Mouse (Mus musculus): ENCODE results near the gene Osbpl2.

Osbpl2 gene

GRCm38 (mm10) chr2:180104659-180105377 is 14.3 kb upstream of the Osbpl2 start:
- no peak for DNase-seq (ENCODE audit: low read depth in 1 of 2, low spot score in 2 of 2)

DNA sequence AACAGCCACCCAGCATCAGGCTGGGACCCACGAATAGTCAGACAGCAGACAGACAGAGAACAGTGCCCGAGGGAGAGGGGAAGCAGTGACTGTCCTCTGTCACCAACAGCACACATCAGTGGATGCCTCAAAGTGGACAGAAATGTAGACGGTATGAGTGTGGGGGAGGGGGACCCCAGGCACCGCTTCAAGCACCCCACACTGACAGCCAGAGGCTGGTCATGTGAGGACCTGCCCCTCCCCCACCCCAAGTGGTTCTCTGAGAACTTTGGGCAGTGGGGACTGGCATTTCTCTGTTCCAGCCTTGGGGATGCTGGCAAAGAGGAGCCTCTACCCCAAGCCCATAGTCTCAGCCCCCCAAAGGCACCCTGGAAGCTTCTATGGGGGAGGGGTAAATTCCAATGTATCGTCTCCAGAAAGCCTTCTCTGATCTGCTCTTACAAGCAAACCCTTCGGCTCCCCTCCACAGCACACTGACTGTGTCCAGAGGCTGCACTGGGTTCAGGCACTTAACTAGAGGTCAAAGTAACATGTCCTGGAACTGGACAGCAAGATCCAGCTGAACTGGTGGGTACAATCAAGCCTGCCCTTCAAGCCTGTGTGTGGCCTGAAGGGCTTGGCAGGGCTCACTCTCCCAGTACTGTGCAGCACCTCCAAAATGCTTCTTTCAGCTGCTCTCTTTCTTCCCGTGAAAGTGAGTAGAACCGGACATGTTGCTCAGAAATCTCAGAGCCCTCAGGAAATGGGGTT is 13.5 kb upstream of the Osbpl2 start:
- no peak for DNase-seq (ENCODE audit: low read depth in 1 of 2, low spot score in 2 of 2)

GRCm38 (mm10) chr2:180107081-180107480 is 12.0 kb upstream of the Osbpl2 start:
- no peak for DNase-seq (ENCODE audit: low read depth in 1 of 2, low spot score in 2 of 2)

DNA sequence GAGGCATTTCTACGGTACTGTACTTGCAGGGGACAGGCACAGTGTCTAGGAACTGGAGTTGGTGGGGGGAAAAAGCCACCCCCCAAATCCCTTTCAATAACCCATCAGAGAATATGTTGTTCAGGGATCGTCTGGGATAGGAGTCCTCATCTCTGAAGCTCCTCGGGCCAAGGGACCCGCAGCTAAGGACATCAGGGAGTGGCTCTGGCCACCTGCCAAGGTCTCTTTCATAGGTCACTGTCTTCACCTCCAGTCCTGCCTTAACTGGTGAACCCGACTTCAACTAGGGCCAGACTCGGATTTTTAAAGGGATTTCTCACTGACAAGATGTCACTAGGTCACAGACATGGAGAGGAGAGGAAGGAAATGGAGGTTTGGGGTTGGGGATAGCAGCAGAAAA is 10.8 kb upstream of the Osbpl2 start:
- DNase-seq (ENCODE audit: low read depth in 1 of 2, low spot score in 2 of 2): no peak

GRCm38 (mm10) chr2:180113909-180114890 is 4.9 kb upstream of the Osbpl2 start:
- no peak for DNase-seq (ENCODE audit: low read depth in 1 of 2, low spot score in 2 of 2)

- no peak for DNase-seq (ENCODE audit: low read depth in 1 of 2, low spot score in 2 of 2)
Measured at GRCm38 (mm10) chr2:180115279-180115678, 3.8 kb upstream of the Osbpl2 start.

DNA sequence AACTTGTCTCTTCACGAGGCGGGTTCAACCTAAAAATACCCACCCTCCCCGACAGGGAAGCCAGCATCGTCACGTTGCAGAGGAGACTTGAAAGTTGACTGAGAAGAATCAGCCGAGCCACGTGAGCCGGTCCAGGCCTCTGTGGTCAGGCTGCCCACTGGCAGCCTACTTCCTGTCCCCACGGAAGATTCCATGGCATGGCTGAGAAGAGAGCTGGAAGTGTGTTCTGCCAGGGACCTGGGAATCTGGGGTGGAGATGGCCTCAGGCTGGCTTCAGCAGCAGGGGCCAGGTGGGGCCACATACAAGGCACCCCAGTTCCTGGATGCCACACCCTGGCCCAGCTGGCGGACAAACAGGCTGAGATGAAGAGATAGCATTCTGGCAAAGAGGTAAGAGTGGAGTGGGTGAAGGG is 3.0 kb upstream of the Osbpl2 start:
- no peak for DNase-seq (ENCODE audit: low read depth in 1 of 2, low spot score in 2 of 2)

DNA sequence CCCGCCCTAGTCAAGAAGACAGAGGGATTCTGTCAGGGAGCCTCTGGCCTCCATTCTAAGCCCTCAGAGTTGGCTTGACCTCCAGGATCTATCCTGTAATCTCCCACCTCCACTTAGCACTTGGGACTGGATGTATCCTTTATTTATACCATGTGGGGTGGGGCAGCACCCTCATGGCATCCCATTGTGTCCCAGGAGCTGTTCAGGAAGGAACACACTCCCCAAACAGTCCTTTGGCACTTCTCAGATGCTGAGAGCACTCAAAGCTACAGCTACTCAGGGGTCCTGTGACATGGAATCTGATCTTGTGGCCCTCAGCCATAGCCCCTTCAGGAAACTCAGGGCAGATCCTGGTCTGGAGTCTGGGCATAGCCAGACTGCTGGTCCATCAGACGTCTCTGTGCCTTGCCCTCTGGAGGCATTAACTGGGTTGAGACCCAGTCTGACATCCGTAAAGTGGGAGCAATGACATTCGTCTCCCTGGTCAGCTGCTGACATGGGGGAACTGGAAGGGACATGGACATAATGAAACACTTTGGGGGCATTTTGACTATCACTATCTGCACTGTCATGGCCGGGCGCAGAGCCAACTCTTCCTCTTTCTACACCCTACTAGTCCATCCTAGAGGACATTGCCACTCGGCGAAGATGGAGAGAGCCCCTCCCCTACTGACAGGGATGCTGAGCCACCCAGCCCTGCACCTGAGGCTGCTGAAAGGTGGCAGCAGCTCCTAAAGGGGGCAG is 2.2 kb upstream of the Osbpl2 start:
- no peak for DNase-seq (ENCODE audit: low read depth in 1 of 2, low spot score in 2 of 2)

DNA sequence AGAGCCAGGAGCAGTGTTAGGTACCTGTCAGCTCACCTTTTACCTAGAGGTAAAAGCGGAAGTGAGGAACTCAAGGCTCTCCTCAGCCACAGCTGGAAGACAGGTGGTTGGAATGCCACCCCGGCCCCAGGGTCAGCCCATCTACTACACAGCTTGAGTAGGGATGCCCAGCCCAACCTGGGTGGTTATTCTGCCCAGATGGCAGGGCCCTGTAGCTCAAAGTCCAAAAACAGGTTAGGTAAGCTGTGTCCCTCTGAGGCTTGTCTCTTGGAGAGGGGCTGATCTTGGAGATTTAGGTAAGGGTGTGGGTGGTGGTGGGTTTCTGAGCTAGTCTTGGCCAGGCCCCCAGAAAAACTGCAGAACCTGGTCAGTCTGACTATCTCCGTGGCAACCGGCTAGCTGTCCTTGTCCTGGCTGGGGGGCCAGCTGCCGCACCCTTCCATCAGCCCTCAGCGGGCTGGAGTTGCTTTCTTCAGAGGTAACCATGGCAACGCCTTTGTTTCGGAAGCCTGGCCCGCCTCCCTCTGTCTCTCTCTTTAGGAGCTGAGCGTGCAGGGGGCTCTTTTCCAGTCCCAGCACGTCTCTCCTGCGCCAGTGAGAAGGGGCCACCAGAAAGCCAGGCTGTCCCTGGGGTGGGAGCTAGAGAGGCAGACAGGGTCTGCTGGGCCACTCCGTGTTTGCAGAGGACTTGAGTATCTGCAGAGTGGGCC is 1.5 kb upstream of the Osbpl2 start:
- DNase-seq (ENCODE audit: low read depth in 1 of 2, low spot score in 2 of 2): no peak

GRCm38 (mm10) chr2:180119439-180120291 is 559 bp downstream of the Osbpl2 start:
- DNase-seq (ENCODE audit: low read depth in 1 of 2, low spot score in 2 of 2): peak in 1 of 2 experiments; percentile 15

DNA sequence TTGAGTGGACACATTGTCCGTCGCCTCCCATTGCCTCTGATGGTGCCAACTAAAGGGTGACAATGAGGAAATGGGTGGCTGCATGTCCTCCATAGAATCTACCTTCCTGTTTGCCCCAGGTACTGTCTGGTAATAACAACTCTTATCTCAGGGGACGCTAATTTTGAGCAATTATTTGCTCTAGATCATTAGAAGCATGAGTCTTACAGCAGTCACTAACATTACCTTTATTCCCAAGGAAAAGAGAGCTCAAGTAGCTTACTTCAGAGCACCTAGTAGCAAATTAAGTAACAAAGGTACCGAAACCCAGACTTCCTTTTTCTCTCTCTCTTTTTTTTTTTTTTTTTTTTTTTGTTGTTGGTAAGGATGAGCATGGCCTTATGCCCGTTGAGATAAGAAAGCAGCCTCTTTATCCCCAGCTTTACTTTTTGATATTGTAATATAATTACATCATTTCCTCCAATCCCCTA is 1.2 kb downstream of the Osbpl2 start:
- no peak for DNase-seq (ENCODE audit: low read depth in 1 of 2, low spot score in 2 of 2)

DNA sequence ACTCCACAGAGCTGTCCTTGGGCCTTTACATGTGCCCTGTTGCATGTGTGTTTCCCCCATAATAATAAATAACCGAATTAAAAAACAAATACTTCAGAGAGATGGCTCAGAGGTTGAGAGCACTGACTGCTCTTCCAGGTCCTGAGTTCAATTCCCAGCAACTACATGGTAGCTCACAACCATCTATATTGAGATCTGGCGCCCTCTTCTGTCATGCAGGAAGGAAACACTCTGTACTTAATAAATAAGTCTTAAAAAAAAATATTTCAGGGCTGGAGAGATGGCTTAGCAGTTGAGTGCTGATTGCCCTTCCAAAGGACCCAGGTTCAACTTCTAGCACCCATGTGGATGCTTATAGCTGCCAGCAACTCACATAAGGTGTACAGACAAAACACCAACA is 5.1 kb downstream of the Osbpl2 start:
- no peak for DNase-seq (ENCODE audit: low read depth in 1 of 2, low spot score in 2 of 2)

GRCm38 (mm10) chr2:180126195-180126594 is 7.1 kb downstream of the Osbpl2 start:
- DNase-seq (ENCODE audit: low read depth in 1 of 2, low spot score in 2 of 2): no peak

DNA sequence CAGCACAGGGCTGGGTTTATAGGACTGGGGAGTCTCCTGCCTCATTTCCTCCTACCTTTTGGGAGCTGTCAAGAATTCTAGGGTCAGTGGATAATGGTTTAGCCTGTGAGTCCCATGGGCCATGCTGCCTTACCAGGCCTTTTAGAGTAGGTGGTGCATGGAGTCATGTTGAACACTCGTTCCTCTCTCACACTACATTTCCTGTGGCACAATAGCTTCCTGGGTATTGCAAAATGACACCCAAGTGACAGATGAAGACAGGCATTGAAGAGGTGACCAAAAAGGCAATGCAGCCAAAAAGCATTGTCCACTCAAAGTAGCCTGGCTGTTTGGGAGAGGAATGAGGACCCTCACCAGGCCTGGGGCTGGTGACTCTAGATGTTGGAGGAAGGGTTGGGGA is 8.6 kb downstream of the Osbpl2 start:
- no peak for DNase-seq (ENCODE audit: low read depth in 1 of 2, low spot score in 2 of 2)

DNA sequence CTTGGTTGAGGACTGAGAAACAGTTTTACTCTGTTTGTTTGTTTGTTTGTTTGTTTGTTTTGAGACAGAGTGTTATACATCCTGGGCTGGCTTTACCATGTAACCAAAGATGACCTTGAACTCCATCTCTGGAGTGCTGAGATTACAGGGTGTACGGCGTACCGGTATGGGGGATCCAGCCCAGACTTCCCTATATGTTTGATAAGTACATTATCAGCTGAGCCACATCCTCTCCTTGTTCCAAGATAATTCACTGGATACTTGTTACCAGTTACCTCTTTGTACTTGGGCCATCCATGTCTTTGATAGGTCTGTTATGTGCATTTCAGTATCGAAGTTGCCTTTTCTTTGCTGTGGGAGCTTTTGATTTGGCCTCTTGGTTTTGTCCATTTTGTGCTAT is 14.1 kb downstream of the Osbpl2 start:
- DNase-seq (ENCODE audit: low read depth in 1 of 2, low spot score in 2 of 2): no peak

DNA sequence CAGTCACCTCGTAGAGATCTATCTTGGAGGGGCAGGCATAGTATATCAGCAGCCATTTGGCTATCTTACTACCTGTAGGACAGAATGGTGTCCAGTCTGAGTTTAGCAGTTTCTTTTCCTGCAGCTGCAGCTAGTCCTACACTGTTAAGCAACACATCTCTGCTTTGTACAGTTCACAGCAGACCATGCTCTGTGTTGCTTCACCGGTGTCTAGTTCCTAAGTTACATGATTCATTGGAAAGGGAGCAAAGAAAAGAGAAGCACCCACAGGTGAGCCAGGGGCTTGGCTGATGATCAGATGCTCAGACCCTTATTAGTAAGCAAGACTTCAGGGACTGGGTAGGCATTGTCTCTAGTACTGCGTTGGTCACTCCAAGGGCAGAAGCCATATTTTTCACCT is 14.8 kb downstream of the Osbpl2 start:
- no peak for DNase-seq (ENCODE audit: low read depth in 1 of 2, low spot score in 2 of 2)

DNA sequence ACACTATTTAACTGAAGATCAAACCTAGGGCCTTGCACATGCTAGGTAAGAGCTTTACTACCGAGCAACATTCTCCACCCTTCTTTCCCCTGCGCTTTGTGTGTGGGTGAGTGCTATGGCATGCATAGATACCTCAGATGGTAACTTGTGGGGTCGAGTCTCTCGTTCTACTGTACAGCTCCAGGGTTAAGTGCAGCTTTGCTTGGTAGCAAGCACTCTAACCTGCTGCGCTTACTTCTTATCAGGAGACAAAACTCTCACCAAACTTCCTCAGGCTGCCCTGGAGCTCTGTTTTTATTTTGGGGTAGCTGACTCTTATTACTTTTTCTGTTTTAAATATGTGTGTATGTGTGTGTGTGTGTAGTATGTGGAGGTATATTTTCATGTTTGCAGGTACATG is 16.3 kb downstream of the Osbpl2 start:
- no peak for DNase-seq (ENCODE audit: low read depth in 1 of 2, low spot score in 2 of 2)

- DNase-seq (ENCODE audit: low read depth in 1 of 2, low spot score in 2 of 2): no peak
Measured at GRCm38 (mm10) chr2:180146091-180146490, 27.0 kb downstream of the Osbpl2 start.

DNA sequence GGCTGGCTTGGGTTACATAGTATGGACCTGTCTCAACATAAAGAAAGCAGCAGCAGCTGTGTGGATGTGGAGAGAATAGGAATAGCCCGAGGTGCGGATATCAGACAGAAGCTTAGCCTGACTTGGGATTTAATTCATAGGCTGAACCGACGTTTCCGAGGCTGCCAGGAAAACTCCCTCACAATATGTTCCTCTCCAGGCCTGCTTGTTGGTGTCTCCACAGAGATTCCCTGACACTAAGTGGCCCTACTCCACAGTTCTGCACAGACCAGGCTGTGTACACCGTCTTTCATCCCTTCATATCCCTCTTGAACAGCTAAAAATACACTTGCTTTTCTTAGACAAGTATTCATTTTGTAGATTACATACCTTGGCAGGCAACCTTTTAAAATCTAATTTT is 28.3 kb downstream of the Osbpl2 start:
- DNase-seq (ENCODE audit: low read depth in 1 of 2, low spot score in 2 of 2): no peak

Measured in monocyte, adult 2 months (primary cell).